Mouse (Mus musculus) hindbrain, embryonic 14.5 days (tissue): Measurements from ENCODE around the gene Ccl1. TPM values are rescaled to one million over a fixed set of nuclear protein-coding genes. Genes with fewer than 3 reads are reported as not detected.

Experiments
- ATAC-seq: fragments of 200-750 bp; cut with Nextera tagmentation; 2 replicates; pipeline ENCODE4 v1.8.0; 2017; ENCODE audit warnings: moderate number of reproducible peaks, mild to moderate bottlenecking, moderate TSS enrichment, moderate library complexity; ENCODE audit not compliant: low FRiP score
- DNase-seq: peaks from one replicate; pipeline ENCODE4 v3.0.0-alpha.2; 2015; ENCODE audit warnings: low spot score
- H3K27ac ChIP-seq: fragments of 300-500 bp; sonication (generic); 2 replicates; pipeline ENCODE4 v1.5.1; 2014; ENCODE audit warnings: mild to moderate bottlenecking, moderate library complexity
- H3K27me3 ChIP-seq: fragments of 300-500 bp; sonication (generic); 2 replicates; pipeline ENCODE4 v1.6.1; 2014; ENCODE audit warnings: mild to moderate bottlenecking, low read length, mixed read lengths; ENCODE audit not compliant: control insufficient read depth, insufficient read depth
- H3K36me3 ChIP-seq: fragments of 300-500 bp; sonication (generic); replicated peaks from 2 replicates; pipeline ENCODE4 v1.6.1; 2014; ENCODE audit not compliant: control insufficient read depth, insufficient read depth
- H3K4me1 ChIP-seq: fragments of 300-500 bp; sonication (generic); replicated peaks from 2 replicates; pipeline ENCODE4 v1.6.1; 2014; ENCODE audit warnings: antibody characterized with exemption, low read length, mixed read lengths; ENCODE audit not compliant: control insufficient read depth, insufficient read depth
- H3K4me2 ChIP-seq: fragments of 300-500 bp; sonication (generic); replicated peaks from 2 replicates; pipeline ENCODE4 v1.6.1; 2014; ENCODE audit warnings: mild to moderate bottlenecking, moderate library complexity
- H3K4me3 ChIP-seq: fragments of 300-500 bp; sonication (generic); replicated peaks from 2 replicates; pipeline ENCODE4 v1.5.1; 2014; ENCODE audit warnings: mild to moderate bottlenecking, low read length
- H3K9ac ChIP-seq: fragments of 300-500 bp; sonication (generic); 2 replicates; pipeline ENCODE4 v1.6.1; 2014
- H3K9me3 ChIP-seq: fragments of 300-500 bp; sonication (generic); 2 replicates; pipeline ENCODE4 v1.6.1; 2016; ENCODE audit warnings: low read length; ENCODE audit not compliant: control insufficient read depth
- WGBS: fragments of 180-500 bp; shearing (Covaris S2); extraction: QIAGEN DNeasy Blood & Tissue Kit; methylation state at CpG from one replicate; pipeline ENCODE4 v1.1.7; 2014; 5-methylcytosine and 5-hydroxymethylcytosine counted together
- polyA plus RNA-seq: library from polyadenylated mRNA; unstranded; fragments of >200 nt; fragmentation: Nextera tagmentation; extraction: Ambion mirVana; gene quantifications from 2 replicates; pipeline ENCODE4 v1.2.1, GENCODE M21; 2014

The Ccl1 gene
- 1.1 TPM in 1 of 2 replicates, not detected in the other for polyA plus RNA-seq

DNA sequence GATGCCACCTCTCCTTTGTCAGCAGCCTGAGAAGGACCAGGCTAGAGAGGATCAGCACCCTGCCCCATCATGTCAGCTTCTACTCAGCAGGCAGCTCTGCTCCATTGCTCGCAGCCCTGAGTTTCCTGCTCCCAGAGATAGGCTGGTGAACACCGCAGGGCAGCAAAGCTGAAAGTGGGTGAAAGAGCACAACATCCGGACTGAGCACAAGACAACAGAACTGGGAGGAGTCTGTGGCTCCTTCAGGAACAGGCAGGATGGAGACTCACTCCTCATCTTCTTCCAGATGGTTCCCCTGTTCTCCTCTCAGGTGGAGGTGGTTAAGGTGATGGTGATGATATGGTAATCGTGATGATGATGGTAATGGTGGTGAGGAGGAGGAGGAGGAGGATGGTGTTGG lies at the start of gene Ccl1:
Gene Ccl1 (minus strand): TSS at position 101 of the 400 bp plus-strand sequence.
- Histone ChIP-seq H3K4me3 (no peak within 1 kb of the TSS), H3K36me3 (no peaks in the 10 kb centered on the region), H3K9ac (no peak within 1 kb of the TSS), H3K4me1 (0 out of 2 replicates have a peak, but pooled peaks cover 6% of the 10 kb centered on the region), H3K9me3 (no peaks in the 10 kb centered on the region), H3K27ac (no peak within 1 kb of the TSS), H3K27me3 (no peaks in the 10 kb centered on the region), H3K4me2 (no peak within 1 kb of the TSS)
- WGBS = 76% methylated on average over 4 of the region's 4 CpGs
- ATAC-seq (no peak), DNase-seq (no peak)

- H3K4me3 ChIP-seq = no peak overlapping the region
- H3K4me1 ChIP-seq = no peaks in the 10 kb centered on the region
- no peak overlapping the region for H3K27ac ChIP-seq
- no peak for ATAC-seq
- H3K4me2 ChIP-seq = no peak overlapping the region
- no peaks in the 10 kb centered on the region for H3K27me3 ChIP-seq
- WGBS = 86% methylated on average over 10 of the region's 10 CpGs
- H3K9me3 ChIP-seq = no peaks in the 10 kb centered on the region
- no peak for DNase-seq
- no peaks in the 10 kb centered on the region for H3K36me3 ChIP-seq
- no peak overlapping the region for H3K9ac ChIP-seq
Measured at GRCm38 (mm10) chr11:82351039-82351438, 45.5 kb upstream of the Ccl1 start.

- DNase-seq = no peak
- no peaks in the 10 kb centered on the region for H3K27me3 ChIP-seq
- H3K4me2 ChIP-seq = no peak overlapping the region
- no peaks in the 10 kb centered on the region for H3K36me3 ChIP-seq
- WGBS = 50% methylated on average over 2 of the region's 2 CpGs
- H3K4me1 ChIP-seq = peaks cover 12% of the 10 kb centered on the region; the same call in 1 of the 2 replicates
- H3K4me3 ChIP-seq = no peak overlapping the region
- no peak overlapping the region for H3K27ac ChIP-seq
- H3K9me3 ChIP-seq = no peaks in the 10 kb centered on the region
- H3K9ac ChIP-seq = no peak overlapping the region
- ATAC-seq = no peak
Measured at GRCm38 (mm10) chr11:82340900-82341299, 35.4 kb upstream of the Ccl1 start.

- ATAC-seq = no peak
- Histone ChIP-seq H3K27ac (0 out of 2 replicates have a peak overlapping the region, but pooled peaks have one; percentile 6), H3K27me3 (no peaks in the 10 kb centered on the region), H3K4me1 (peaks cover 8% of the 10 kb centered on the region; the same call in 1 of the 2 replicates), H3K36me3 (no peaks in the 10 kb centered on the region), H3K4me3 (no peak overlapping the region), H3K9me3 (no peaks in the 10 kb centered on the region), H3K9ac (no peak overlapping the region), H3K4me2 (no peak overlapping the region)
- 43% methylated on average over 6 of the region's 6 CpGs for WGBS
- no peak for DNase-seq
Measured at GRCm38 (mm10) chr11:82340416-82340815, 34.9 kb upstream of the Ccl1 start.

- 25% methylated on average over 7 of the region's 7 CpGs for WGBS
- Histone ChIP-seq H3K27me3 (no peaks in the 10 kb centered on the region), H3K36me3 (no peaks in the 10 kb centered on the region), H3K4me2 (no peak overlapping the region), H3K9me3 (no peaks in the 10 kb centered on the region), H3K9ac (no peak overlapping the region), H3K4me3 (no peak overlapping the region), H3K27ac (0 out of 2 replicates have a peak overlapping the region, but pooled peaks have one; percentile 6), H3K4me1 (0 out of 2 replicates have a peak, but pooled peaks cover 7% of the 10 kb centered on the region)
- ATAC-seq = no peak
- DNase-seq = peak; percentile 24
Measured at GRCm38 (mm10) chr11:82339921-82340401, 34.5 kb upstream of the Ccl1 start.

- no peak overlapping the region for H3K27ac ChIP-seq
- no peak overlapping the region for H3K4me2 ChIP-seq
- no peak overlapping the region for H3K9ac ChIP-seq
- H3K4me1 ChIP-seq = peaks cover 9% of the 10 kb centered on the region
- ATAC-seq = no peak
- no peak for DNase-seq
- H3K9me3 ChIP-seq = no peaks in the 10 kb centered on the region
- H3K4me3 ChIP-seq = no peak overlapping the region
- no peaks in the 10 kb centered on the region for H3K27me3 ChIP-seq
- no peaks in the 10 kb centered on the region for H3K36me3 ChIP-seq
- 54% methylated on average over 7 of the region's 7 CpGs for WGBS
Measured at GRCm38 (mm10) chr11:82313153-82313552, 7.7 kb upstream of the Ccl1 start.

- Histone ChIP-seq H3K27ac (peak overlapping the region; percentile 67), H3K36me3 (no peaks in the 10 kb centered on the region), H3K27me3 (no peaks in the 10 kb centered on the region), H3K4me3 (peak overlapping the region; percentile 13), H3K4me1 (peaks cover 9% of the 10 kb centered on the region), H3K9ac (0 out of 2 replicates have a peak overlapping the region, but pooled peaks have one; percentile 34), H3K4me2 (peak overlapping the region; percentile 48), H3K9me3 (no peaks in the 10 kb centered on the region)
- 24% methylated on average over 11 of the region's 12 CpGs for WGBS
- peak; percentile 29 for DNase-seq
- peak; percentile 48; the same call in 1 of the 2 replicates for ATAC-seq
Measured at GRCm38 (mm10) chr11:82310336-82311045, 5.0 kb upstream of the Ccl1 start.

DNA sequence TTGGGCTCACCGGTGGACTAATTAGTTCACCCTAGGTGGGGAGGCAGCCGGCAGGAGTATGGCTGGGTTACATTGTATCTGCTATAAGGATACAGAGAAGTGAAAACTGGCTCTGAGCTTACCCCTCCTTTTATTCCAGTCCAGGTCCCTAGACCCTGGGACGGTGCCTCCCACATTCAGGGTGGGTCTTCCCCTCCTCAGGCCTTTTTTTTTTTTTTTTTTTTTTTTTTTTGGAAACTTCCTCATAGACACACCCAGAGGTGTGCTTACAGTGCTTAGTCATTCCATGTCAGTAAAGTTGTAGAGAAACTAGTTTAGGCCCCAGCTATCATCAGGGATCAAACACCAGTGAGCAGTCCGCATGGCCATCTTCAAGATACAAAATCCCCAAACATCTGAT lies 7.6 kb downstream of the Ccl1 start:
- Histone ChIP-seq H3K4me2 (no peak overlapping the region), H3K27me3 (no peaks in the 10 kb centered on the region), H3K27ac (no peak overlapping the region), H3K4me3 (no peak overlapping the region), H3K9me3 (no peaks in the 10 kb centered on the region), H3K4me1 (no peaks in the 10 kb centered on the region), H3K36me3 (no peaks in the 10 kb centered on the region), H3K9ac (no peak overlapping the region)
- DNase-seq = no peak
- ATAC-seq = no peak
- WGBS = 87% methylated on average over 4 of the region's 4 CpGs

GRCm38 (mm10) chr11:82290841-82291240 lies 14.6 kb downstream of the Ccl1 start:
- DNase-seq = peak; percentile 30
- no peak overlapping the region for H3K4me2 ChIP-seq
- H3K9me3 ChIP-seq = 0 out of 2 replicates have a peak, but pooled peaks cover 5% of the 10 kb centered on the region
- H3K4me3 ChIP-seq = no peak overlapping the region
- ATAC-seq = no peak
- H3K36me3 ChIP-seq = no peaks in the 10 kb centered on the region
- no peaks in the 10 kb centered on the region for H3K4me1 ChIP-seq
- H3K27ac ChIP-seq = no peak overlapping the region
- no peak overlapping the region for H3K9ac ChIP-seq
- H3K27me3 ChIP-seq = no peaks in the 10 kb centered on the region
